Mouse (Mus musculus) stomach, postnatal 0 days (tissue): ENCODE results near the gene Klk15. TPM values are rescaled to one million over a fixed set of nuclear protein-coding genes. Genes with fewer than 3 reads are reported as not detected.

ENCODE experiments used
- ATAC-seq: fragments of 200-750 bp; cut with Nextera tagmentation; 2 replicates; pipeline ENCODE4 v1.8.0; 2017; ENCODE audit not compliant: low FRiP score, low TSS enrichment
- DNase-seq: peaks from one replicate; pipeline ENCODE4 v3.0.0-alpha.2; 2016; ENCODE audit warnings: low spot score
- H3K27ac ChIP-seq: fragments of 300-500 bp; sonication (generic); replicated peaks from 2 replicates; pipeline ENCODE4 v1.5.1; 2014; ENCODE audit warnings: mild to moderate bottlenecking, control low read depth
- H3K27me3 ChIP-seq: fragments of 300-500 bp; sonication (generic); 2 replicates; pipeline ENCODE4 v1.6.1; 2014; ENCODE audit warnings: low read length; ENCODE audit not compliant: control insufficient read depth, insufficient read depth
- H3K36me3 ChIP-seq: fragments of 300-500 bp; sonication (generic); 2 replicates; pipeline ENCODE4 v1.6.1; 2014; ENCODE audit warnings: low read length, mixed read lengths; ENCODE audit not compliant: control insufficient read depth, insufficient read depth
- H3K4me1 ChIP-seq: fragments of 300-500 bp; sonication (generic); replicated peaks from 2 replicates; pipeline ENCODE4 v1.6.1; 2014; ENCODE audit warnings: antibody characterized with exemption; ENCODE audit not compliant: control insufficient read depth, insufficient read depth
- H3K4me2 ChIP-seq: fragments of 300-500 bp; sonication (generic); replicated peaks from 2 replicates; pipeline ENCODE4 v1.6.1; 2014; ENCODE audit warnings: low read depth, mild to moderate bottlenecking, control low read depth, moderate library complexity
- H3K4me3 ChIP-seq: fragments of 300-500 bp; sonication (generic); 2 replicates; pipeline ENCODE4 v1.5.1; 2014; ENCODE audit warnings: low read depth, low read length, control low read depth
- H3K9ac ChIP-seq: fragments of 300-500 bp; sonication (generic); 2 replicates; pipeline ENCODE4 v1.6.1; 2014; ENCODE audit warnings: mild to moderate bottlenecking, low read length, control low read depth, mixed read lengths
- H3K9me3 ChIP-seq: fragments of 300-500 bp; sonication (generic); 2 replicates; pipeline ENCODE4 v1.6.1; 2016; ENCODE audit warnings: low read length; ENCODE audit not compliant: control insufficient read depth
- CTCF ChIP-seq: IDR thresholded peaks from 2 replicates; pipeline ENCODE4 v1.5.1; 2016; ENCODE audit warnings: antibody characterized with exemption, low read depth, mild to moderate bottlenecking, moderate library complexity
- EP300 ChIP-seq: optimal IDR thresholded peaks from 2 replicates; pipeline ENCODE3; 2016; ENCODE audit warnings: antibody characterized with exemption
- WGBS: fragments of 180-500 bp; shearing (Covaris S2); extraction: QIAGEN DNeasy Blood & Tissue Kit; methylation state at CpG from one replicate; pipeline ENCODE4 v1.1.7; 2014; 5-methylcytosine and 5-hydroxymethylcytosine counted together
- polyA plus RNA-seq: library from polyadenylated mRNA; unstranded; fragments of >200 nt; fragmentation: Nextera tagmentation; extraction: Ambion mirVana; gene quantifications from 2 replicates; pipeline ENCODE4 v1.2.1, GENCODE M21; 2015

Klk15 gene
- not detected in 2 replicates for polyA plus RNA-seq

GRCm38 (mm10) chr7:43933440-43933839 lies at the start of gene Klk15:
TSS of gene Klk15 (plus strand) at chr7:43933740.
- Histone ChIP-seq H3K27ac (no peak within 1 kb of the TSS), H3K27me3 (no peaks in the 10 kb centered on the region), H3K36me3 (no peaks in the 10 kb centered on the region), H3K4me2 (no peak within 1 kb of the TSS), H3K9ac (no peak within 1 kb of the TSS), H3K9me3 (no peaks in the 10 kb centered on the region), H3K4me1 (no peaks in the 10 kb centered on the region), H3K4me3 (no peak within 1 kb of the TSS)
- DNase-seq (no peak), ATAC-seq (no peak)
- TF ChIP-seq EP300 (no peak), CTCF (no peak)
- 80% methylated on average over 3 of the region's 3 CpGs for WGBS

DNA sequence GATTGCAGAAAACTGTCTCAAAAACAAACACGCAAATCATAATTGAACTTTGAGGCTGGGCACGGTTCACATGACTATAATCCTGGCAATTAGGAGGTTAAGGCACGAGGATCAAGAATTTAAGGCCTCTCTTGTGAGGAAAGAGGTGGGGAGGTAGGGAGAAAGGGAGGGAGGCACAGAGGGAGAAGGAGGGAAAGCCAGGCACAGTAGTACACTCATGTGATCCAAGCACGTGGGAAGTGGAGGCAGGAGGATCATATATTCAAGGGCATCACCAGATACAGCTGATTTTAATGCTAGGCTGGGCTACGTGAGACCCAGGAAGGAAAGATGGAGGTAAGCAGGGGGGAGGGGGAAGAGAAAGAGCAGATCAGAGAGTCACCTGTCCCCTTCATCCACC lies 42.2 kb upstream of the Klk15 start:
- no peak for TF ChIP-seq EP300
- no peak for TF ChIP-seq CTCF
- Histone ChIP-seq H3K4me1 (no peaks in the 10 kb centered on the region), H3K27me3 (no peaks in the 10 kb centered on the region), H3K4me3 (no peak overlapping the region), H3K9ac (no peak overlapping the region), H3K4me2 (no peak overlapping the region), H3K9me3 (no peaks in the 10 kb centered on the region), H3K27ac (no peak overlapping the region), H3K36me3 (no peaks in the 10 kb centered on the region)
- DNase-seq = no peak
- 52% methylated on average over 5 of the region's 5 CpGs for WGBS
- no peak for ATAC-seq

DNA sequence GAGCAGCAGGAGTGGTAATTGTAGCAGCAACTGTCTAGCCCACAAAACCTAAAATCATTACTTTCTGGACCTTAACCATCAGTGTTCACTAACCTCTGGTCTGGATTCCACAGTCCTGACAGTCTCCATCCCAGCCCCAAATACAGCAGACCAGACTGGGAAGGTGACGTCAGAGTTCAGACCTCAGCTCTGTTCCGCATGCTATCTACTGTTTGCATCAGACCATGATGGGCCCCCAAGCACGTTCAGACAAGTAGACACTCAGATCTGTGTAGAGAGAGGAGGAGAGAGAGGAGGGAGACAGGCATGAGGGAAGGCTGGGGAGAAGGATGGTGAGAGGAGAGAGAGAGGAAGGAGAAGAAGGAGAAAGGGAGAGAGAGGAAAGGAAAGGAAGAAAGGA lies 41.8 kb upstream of the Klk15 start:
- Histone ChIP-seq H3K9me3 (no peaks in the 10 kb centered on the region), H3K9ac (no peak overlapping the region), H3K4me2 (no peak overlapping the region), H3K4me3 (no peak overlapping the region), H3K27me3 (no peaks in the 10 kb centered on the region), H3K4me1 (no peaks in the 10 kb centered on the region), H3K36me3 (no peaks in the 10 kb centered on the region), H3K27ac (no peak overlapping the region)
- DNase-seq = no peak
- ATAC-seq = no peak
- TF ChIP-seq CTCF = no peak
- TF ChIP-seq EP300 = no peak
- WGBS = 25% methylated on average over 3 of the region's 3 CpGs

GRCm38 (mm10) chr7:43894836-43895235 lies 38.7 kb upstream of the Klk15 start:
- no peaks in the 10 kb centered on the region for H3K36me3 ChIP-seq
- no peaks in the 10 kb centered on the region for H3K27me3 ChIP-seq
- peak; percentile 86 for DNase-seq
- TF ChIP-seq EP300 (no peak), CTCF (peak; percentile 98)
- no peaks in the 10 kb centered on the region for H3K4me1 ChIP-seq
- H3K9me3 ChIP-seq = no peaks in the 10 kb centered on the region
- 24% methylated on average over 1 of the region's 1 CpGs for WGBS
- peak; percentile 93 for ATAC-seq
- H3K4me3 ChIP-seq = no peak overlapping the region
- no peak overlapping the region for H3K9ac ChIP-seq
- H3K4me2 ChIP-seq = no peak overlapping the region
- H3K27ac ChIP-seq = no peak overlapping the region

- Histone ChIP-seq H3K27ac (no peak overlapping the region), H3K4me2 (no peak overlapping the region), H3K9ac (no peak overlapping the region), H3K9me3 (no peaks in the 10 kb centered on the region), H3K27me3 (no peaks in the 10 kb centered on the region), H3K4me1 (no peaks in the 10 kb centered on the region), H3K4me3 (no peak overlapping the region), H3K36me3 (no peaks in the 10 kb centered on the region)
- no peak for TF ChIP-seq EP300
- TF ChIP-seq CTCF = no peak
- 42% methylated on average over 9 of the region's 9 CpGs for WGBS
- DNase-seq = peak; percentile 73
- peak; percentile 88 for ATAC-seq
Observed at GRCm38 (mm10) chr7:43914821-43915220, 18.7 kb upstream of the Klk15 start.

DNA sequence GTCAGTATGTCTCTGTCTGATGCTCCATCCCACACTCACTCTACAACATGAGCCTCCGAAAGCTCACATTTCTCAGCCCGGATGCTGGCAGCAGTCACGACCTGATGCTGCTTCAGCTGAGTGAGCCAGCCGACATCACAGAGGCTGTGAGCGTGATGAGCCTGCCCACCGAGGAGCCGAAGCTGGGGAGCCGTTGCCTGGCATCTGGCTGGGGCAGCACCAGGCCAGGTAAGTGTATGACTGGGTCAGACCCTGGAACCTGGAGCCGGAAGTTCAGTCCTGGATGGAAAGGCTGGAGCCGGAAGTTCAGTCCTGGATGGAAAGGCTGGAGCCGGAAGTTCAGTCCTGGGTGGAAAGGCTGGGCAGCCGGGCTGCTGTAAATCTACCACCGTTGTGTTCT lies 15.1 kb upstream of the Klk15 start:
- no peak for ATAC-seq
- 78% methylated on average over 13 of the region's 13 CpGs for WGBS

More for the DNA sequence above, 15.1 kb upstream of the Klk15 start:
- H3K27ac ChIP-seq = no peak overlapping the region
- no peak for TF ChIP-seq EP300
- TF ChIP-seq CTCF = no peak
- no peak overlapping the region for H3K9ac ChIP-seq
- no peaks in the 10 kb centered on the region for H3K4me1 ChIP-seq
- DNase-seq = no peak
- no peak overlapping the region for H3K4me3 ChIP-seq
- no peaks in the 10 kb centered on the region for H3K9me3 ChIP-seq
- no peaks in the 10 kb centered on the region for H3K36me3 ChIP-seq
- H3K27me3 ChIP-seq = no peaks in the 10 kb centered on the region
- no peak overlapping the region for H3K4me2 ChIP-seq
